Mouse (Mus musculus) MEL-GATA-1-ER (cell line): ENCODE data around the gene Pdgfb.

Experiments used
- DNase-seq: peaks from one replicate; pipeline ENCODE4 v3.0.0-alpha.2; 2012; ENCODE audit warnings: low read depth; ENCODE audit errors: extremely low read depth

The Pdgfb gene

GRCm38 (mm10) chr15:80014321-80015210, at the start of gene Pdgfb:
TSS of gene Pdgfb (minus strand) at chr15:80014977.
- DNase-seq: no peak

GRCm38 (mm10) chr15:80062821-80063220, 48.0 kb upstream of the Pdgfb start:
- DNase-seq: no peak

- no peak for DNase-seq
Measured at GRCm38 (mm10) chr15:80062339-80062738, 47.6 kb upstream of the Pdgfb start.

- DNase-seq: no peak
Measured at GRCm38 (mm10) chr15:80061071-80061550, 46.3 kb upstream of the Pdgfb start.

- no peak for DNase-seq
Measured at GRCm38 (mm10) chr15:80060356-80061070, 45.7 kb upstream of the Pdgfb start.

- no peak for DNase-seq
Measured at GRCm38 (mm10) chr15:80059606-80060005, 44.8 kb upstream of the Pdgfb start.

GRCm38 (mm10) chr15:80058151-80058550, 43.4 kb upstream of the Pdgfb start:
- no peak for DNase-seq

- DNase-seq: no peak
Measured at GRCm38 (mm10) chr15:80054034-80054710, 39.4 kb upstream of the Pdgfb start.

- no peak for DNase-seq
Measured at GRCm38 (mm10) chr15:80053381-80054033, 38.7 kb upstream of the Pdgfb start.

- no peak for DNase-seq
Measured at GRCm38 (mm10) chr15:80051782-80052181, 37.0 kb upstream of the Pdgfb start.

- no peak for DNase-seq
Measured at GRCm38 (mm10) chr15:80051092-80051761, 36.5 kb upstream of the Pdgfb start.

- DNase-seq: no peak
Measured at GRCm38 (mm10) chr15:80050093-80050492, 35.3 kb upstream of the Pdgfb start.

- no peak for DNase-seq
Measured at GRCm38 (mm10) chr15:80047973-80048372, 33.2 kb upstream of the Pdgfb start.

- DNase-seq: no peak
Measured at GRCm38 (mm10) chr15:80047242-80047641, 32.5 kb upstream of the Pdgfb start.

GRCm38 (mm10) chr15:80045749-80046148, 31.0 kb upstream of the Pdgfb start:
- no peak for DNase-seq

GRCm38 (mm10) chr15:80044249-80044648, 29.5 kb upstream of the Pdgfb start:
- DNase-seq: no peak

- no peak for DNase-seq
Measured at GRCm38 (mm10) chr15:80042152-80042551, 27.4 kb upstream of the Pdgfb start.

GRCm38 (mm10) chr15:80038110-80038391, 23.3 kb upstream of the Pdgfb start:
- no peak for DNase-seq

- DNase-seq: no peak
Measured at GRCm38 (mm10) chr15:80037255-80038109, 22.7 kb upstream of the Pdgfb start.

- DNase-seq: no peak
Measured at GRCm38 (mm10) chr15:80035341-80035885, 20.6 kb upstream of the Pdgfb start.
